Mouse (Mus musculus): ENCODE measurements around the gene Adam10.

Adam10 gene

DNA sequence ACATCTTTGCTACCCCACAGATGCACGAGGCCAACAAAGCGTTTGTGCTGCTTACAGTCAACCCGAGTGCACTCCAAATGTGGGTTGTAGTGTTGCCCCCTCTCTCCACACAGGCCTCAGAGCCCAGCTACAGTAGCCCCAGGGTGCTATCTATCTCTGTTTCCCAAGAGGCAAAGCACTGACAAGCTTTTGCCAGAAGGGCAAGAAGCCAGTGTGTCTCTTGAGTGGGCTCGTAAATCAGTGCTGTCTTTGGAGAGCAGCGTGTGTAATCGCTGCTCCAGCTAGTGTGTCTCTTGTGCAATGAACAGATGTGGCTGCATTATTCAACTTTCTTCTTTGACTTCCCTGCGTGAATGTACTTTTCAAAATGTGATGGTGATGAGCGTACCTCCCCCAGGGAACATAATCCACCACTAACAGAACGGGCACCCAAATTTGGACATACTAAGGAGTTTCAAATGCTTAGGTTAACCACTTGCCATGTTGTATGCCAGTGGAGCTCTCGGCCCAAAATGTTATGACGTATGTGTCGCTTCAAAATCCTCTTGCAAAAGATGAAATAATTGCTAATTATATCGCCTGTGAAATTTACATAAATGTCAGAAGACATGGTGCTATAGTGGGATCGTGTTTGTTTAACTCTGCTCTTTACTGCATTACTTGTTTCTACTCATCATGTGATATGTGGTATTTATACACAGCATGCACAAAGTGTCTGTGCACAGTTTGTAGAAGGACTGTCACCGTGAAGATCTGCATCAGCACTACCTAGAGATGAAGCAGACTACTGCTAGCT lies 116.0 kb downstream of the Adam10 start:
- DNase-seq = no peak

- DNase-seq = peak; percentile 33
These were observed 116.6 kb downstream of the Adam10 start for GRCm38 (mm10) chr9:70795439-70795757.

GRCm38 (mm10) chr9:70800588-70801315 lies 122.0 kb downstream of the Adam10 start:
- no peak for DNase-seq

- no peak for DNase-seq
These were observed 123.0 kb downstream of the Adam10 start for GRCm38 (mm10) chr9:70801761-70802160.

- no peak for DNase-seq
These were observed 124.0 kb downstream of the Adam10 start for GRCm38 (mm10) chr9:70802816-70803215.

GRCm38 (mm10) chr9:70806069-70806468 lies 127.3 kb downstream of the Adam10 start:
- no peak for DNase-seq

- DNase-seq = no peak
These were observed 128.9 kb downstream of the Adam10 start for GRCm38 (mm10) chr9:70807714-70808113.

- DNase-seq = peak; percentile 25
These were observed 133.8 kb downstream of the Adam10 start for GRCm38 (mm10) chr9:70812551-70812950.

DNA sequence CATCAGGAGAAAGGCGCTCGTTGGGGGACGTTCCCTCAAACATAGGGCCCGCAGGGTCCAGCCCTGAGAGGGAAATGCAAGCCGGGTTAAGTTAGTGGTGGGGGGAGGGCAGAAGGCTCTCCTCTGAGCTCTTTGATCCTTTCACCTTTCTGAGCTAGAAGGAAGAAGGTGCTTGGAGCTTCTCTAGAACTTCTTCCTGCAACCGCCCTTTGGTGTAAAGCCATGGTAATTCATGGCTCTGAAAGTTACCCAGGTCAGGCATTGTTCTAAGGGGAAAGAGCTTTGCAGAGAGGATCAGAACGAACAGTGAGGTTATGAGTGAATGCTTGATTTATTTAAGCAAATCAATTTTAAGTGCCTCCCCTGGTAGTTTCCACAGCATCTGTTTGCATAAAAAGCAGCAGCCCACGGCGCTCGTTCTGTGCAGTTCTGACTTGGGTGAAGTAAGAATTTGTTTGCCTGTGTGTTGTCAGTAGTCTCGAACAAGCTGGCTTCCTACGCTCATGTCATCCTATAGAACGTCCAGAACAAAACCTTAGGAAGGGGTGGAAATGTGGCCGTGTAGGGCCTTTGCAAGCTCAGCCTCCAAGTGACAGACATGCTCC lies 138.0 kb downstream of the Adam10 start:
- no peak for DNase-seq

- no peak for DNase-seq
These were observed 138.6 kb downstream of the Adam10 start for GRCm38 (mm10) chr9:70817396-70817795.

GRCm38 (mm10) chr9:70818739-70819138 lies 139.9 kb downstream of the Adam10 start:
- no peak for DNase-seq

DNA sequence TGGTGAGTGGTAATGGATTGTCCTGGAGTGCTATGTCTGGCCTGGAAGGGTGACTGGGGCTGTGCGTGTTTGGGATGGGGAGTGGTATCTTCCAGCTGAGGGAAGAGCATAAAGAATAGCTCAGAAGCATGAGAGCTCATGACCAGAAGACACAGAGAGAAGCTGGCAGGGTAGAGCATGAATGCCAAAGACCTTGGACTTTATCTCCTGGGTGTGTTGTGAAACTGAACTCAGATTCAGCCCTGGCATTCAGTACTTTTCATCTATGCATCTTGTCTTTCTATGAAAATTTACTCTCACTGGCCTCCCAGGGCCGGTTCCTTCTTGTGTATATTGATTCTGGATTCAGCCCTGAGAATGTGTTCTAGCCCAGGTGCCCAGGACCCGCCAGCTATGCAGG lies 145.3 kb downstream of the Adam10 start:
- DNase-seq = no peak

- DNase-seq = no peak
These were observed 149.1 kb downstream of the Adam10 start for GRCm38 (mm10) chr9:70827911-70828310.
